Mouse (Mus musculus) midbrain, postnatal 0 days (tissue): ENCODE data around the gene Sipa1l1. TPM values are rescaled to one million over a fixed set of nuclear protein-coding genes. Genes with fewer than 3 reads are reported as not detected.

Experiments
- ATAC-seq: fragments of 200-750 bp; cut with Nextera tagmentation; 2 replicates; pipeline ENCODE4 v1.8.0; 2017; ENCODE audit warnings: moderate number of reproducible peaks, mild to moderate bottlenecking, moderate TSS enrichment, moderate library complexity; ENCODE audit not compliant: low FRiP score
- DNase-seq: peaks from one replicate; pipeline ENCODE4 v3.0.0-alpha.2; 2015; ENCODE audit warnings: low spot score
- H3K27ac ChIP-seq: fragments of 300-500 bp; sonication (generic); 2 replicates; pipeline ENCODE4 v1.5.1; 2014; ENCODE audit warnings: low read depth, mild to moderate bottlenecking, low read length, mixed read lengths
- H3K27me3 ChIP-seq: fragments of 300-500 bp; sonication (generic); 2 replicates; pipeline ENCODE4 v1.6.1; 2014; ENCODE audit warnings: low read length, control low read depth, mixed read lengths; ENCODE audit not compliant: insufficient read depth
- H3K36me3 ChIP-seq: fragments of 300-500 bp; sonication (generic); 2 replicates; pipeline ENCODE4 v1.6.1; 2014; ENCODE audit warnings: low read length, control low read depth, mixed read lengths; ENCODE audit not compliant: insufficient read depth
- H3K4me1 ChIP-seq: fragments of 300-500 bp; sonication (generic); 2 replicates; pipeline ENCODE4 v1.6.1; 2014; ENCODE audit warnings: mild to moderate bottlenecking, control low read depth, antibody characterized with exemption, low read length, mixed read lengths; ENCODE audit not compliant: insufficient read depth
- H3K4me2 ChIP-seq: fragments of 300-500 bp; sonication (generic); 2 replicates; pipeline ENCODE4 v1.6.1; 2014; ENCODE audit warnings: low read depth, mild to moderate bottlenecking, low read length, mixed read lengths; ENCODE audit not compliant: poor library complexity, severe bottlenecking
- H3K4me3 ChIP-seq: fragments of 300-500 bp; sonication (generic); 2 replicates; pipeline ENCODE4 v1.5.1; 2014; ENCODE audit warnings: low read depth, mild to moderate bottlenecking, low read length, moderate library complexity
- H3K9ac ChIP-seq: fragments of 300-500 bp; sonication (generic); replicated peaks from 2 replicates; pipeline ENCODE4 v1.6.1; 2014; ENCODE audit warnings: mild to moderate bottlenecking, low read length, moderate library complexity, mixed read lengths; ENCODE audit not compliant: poor library complexity, severe bottlenecking
- H3K9me3 ChIP-seq: fragments of 300-500 bp; sonication (generic); 2 replicates; pipeline ENCODE4 v1.6.1; 2016; ENCODE audit warnings: low read length, control low read depth
- CTCF ChIP-seq: IDR thresholded peaks from 2 replicates; pipeline ENCODE4 v1.5.1; 2016; ENCODE audit warnings: antibody characterized with exemption, mild to moderate bottlenecking
- WGBS: fragments of 180-500 bp; shearing (Covaris S2); extraction: QIAGEN DNeasy Blood & Tissue Kit; methylation state at CpG from one replicate; pipeline ENCODE4 v1.1.7; 2014; 5-methylcytosine and 5-hydroxymethylcytosine counted together
- polyA plus RNA-seq: library from polyadenylated mRNA; unstranded; fragments of >200 nt; fragmentation: Nextera tagmentation; extraction: Ambion mirVana; gene quantifications from 2 replicates; pipeline ENCODE4 v1.2.1, GENCODE M21; 2015
- total RNA-seq: library from RNA; depleted of rRNA; stranded (reverse); fragments of >200 nt; gene quantifications from 2 replicates; pipeline ENCODE4 v1.2.3, GENCODE M21; 2014

Sipa1l1 gene
- total and polyA plus RNA-seq, 2 experiments from 2014 or later: 7.1 to 22.2 TPM

DNA sequence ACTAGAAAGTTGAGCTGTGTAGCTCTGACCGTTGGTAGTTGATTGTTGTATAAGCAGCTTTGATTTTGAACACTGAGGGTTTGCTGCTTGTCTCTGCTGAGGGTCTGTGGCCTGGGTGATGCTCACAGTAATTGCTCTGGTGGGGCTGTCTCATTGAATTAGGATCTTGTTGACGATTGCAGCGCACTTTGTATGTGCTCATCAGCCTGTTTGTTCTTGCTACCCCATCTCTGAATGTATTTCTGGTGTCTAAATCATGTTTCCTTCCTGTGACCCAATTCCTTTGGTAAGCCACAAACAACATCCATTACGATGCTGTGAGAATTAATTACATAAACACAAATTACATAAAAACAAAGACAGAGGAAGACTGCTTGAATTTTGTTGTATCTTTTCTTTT, 39.5 kb downstream of the Sipa1l1 start:
- DNase-seq: no peak
- Histone ChIP-seq H3K9ac (no peak overlapping the region), H3K9me3 (no peaks in the 10 kb centered on the region), H3K4me2 (no peak overlapping the region), H3K27ac (no peak overlapping the region), H3K4me1 (no peaks in the 10 kb centered on the region), H3K4me3 (no peak overlapping the region), H3K27me3 (no peaks in the 10 kb centered on the region), H3K36me3 (no peaks in the 10 kb centered on the region)
- no peak for ATAC-seq
- 87% methylated on average over 4 of the region's 4 CpGs for WGBS
- TF ChIP-seq CTCF: no peak

DNA sequence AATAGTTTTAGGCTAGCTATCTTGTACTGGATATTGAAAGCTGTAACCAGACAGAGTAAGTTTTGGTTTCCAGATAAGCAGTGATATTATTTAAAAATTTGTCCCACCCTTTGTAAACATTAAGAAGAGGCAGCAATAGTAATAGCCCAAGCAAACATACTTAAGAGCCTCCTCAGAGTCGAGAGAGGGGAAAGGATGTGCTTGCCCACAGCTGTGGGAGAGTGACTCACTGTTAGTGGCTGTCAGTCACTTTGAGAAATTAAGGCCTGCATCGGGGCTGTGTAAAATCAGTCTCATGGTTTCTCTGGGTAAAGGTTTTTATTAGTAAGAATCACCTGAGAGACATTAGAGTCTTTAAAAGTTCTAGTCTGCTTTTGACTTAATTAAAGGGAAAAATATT, 40.6 kb downstream of the Sipa1l1 start:
- Histone ChIP-seq H3K9ac (no peak overlapping the region), H3K36me3 (no peaks in the 10 kb centered on the region), H3K9me3 (no peaks in the 10 kb centered on the region), H3K27me3 (no peaks in the 10 kb centered on the region), H3K4me1 (no peaks in the 10 kb centered on the region), H3K4me2 (no peak overlapping the region), H3K27ac (no peak overlapping the region), H3K4me3 (no peak overlapping the region)
- TF ChIP-seq CTCF: no peak
- ATAC-seq (no peak), DNase-seq (no peak)
- 85% methylated on average over 2 of the region's 2 CpGs for WGBS

DNA sequence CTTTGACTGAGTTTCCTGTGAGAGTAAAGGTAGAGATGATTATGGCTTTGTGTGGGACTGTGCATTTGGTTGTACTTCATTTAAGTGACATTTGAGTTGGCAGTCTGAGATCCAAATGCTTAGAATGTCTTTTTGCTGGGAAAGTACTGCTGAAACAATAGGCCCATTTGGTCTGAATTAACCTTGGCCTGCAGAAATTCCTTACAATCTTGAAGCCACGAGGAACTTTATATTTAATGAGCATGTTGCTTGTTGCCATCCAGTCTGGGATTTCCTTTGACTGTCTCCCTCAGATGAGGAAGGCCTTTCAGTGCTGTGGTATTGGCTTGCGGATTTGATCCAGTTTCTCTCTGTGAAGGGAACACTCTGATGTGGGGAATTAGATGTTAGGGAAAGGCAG, 43.9 kb downstream of the Sipa1l1 start:
- Histone ChIP-seq H3K4me3 (no peak overlapping the region), H3K27ac (no peak overlapping the region), H3K4me1 (no peaks in the 10 kb centered on the region), H3K27me3 (no peaks in the 10 kb centered on the region), H3K9ac (no peak overlapping the region), H3K36me3 (no peaks in the 10 kb centered on the region), H3K9me3 (no peaks in the 10 kb centered on the region), H3K4me2 (no peak overlapping the region)
- TF ChIP-seq CTCF: no peak
- no peak for ATAC-seq
- DNase-seq: no peak
- 74% methylated on average over 2 of the region's 2 CpGs for WGBS

DNA sequence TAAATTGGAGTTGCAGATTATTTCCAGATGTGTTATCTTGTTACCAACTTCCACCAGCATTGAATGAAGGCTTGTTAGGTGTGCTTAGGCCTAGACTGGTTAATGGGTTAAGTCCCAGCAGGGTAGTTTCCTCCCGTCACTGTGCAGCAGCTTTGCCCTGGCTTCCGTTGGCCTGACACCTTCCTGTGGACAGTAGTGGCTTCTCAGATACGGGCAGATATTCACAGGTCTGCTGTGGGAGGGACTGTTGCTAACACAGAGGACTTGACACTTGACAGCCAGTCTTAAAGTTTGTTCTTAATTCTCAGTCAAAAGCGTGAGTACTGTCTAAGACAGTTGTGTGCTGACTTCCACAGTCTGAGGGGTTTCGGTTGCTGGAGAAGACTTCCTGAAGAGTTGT, 45.8 kb downstream of the Sipa1l1 start:
- Histone ChIP-seq H3K27ac (no peak overlapping the region), H3K9me3 (no peaks in the 10 kb centered on the region), H3K4me3 (no peak overlapping the region), H3K4me1 (no peaks in the 10 kb centered on the region), H3K27me3 (no peaks in the 10 kb centered on the region), H3K4me2 (no peak overlapping the region), H3K36me3 (no peaks in the 10 kb centered on the region), H3K9ac (no peak overlapping the region)
- no peak for TF ChIP-seq CTCF
- no peak for DNase-seq
- WGBS: 78% methylated on average over 5 of the region's 5 CpGs
- ATAC-seq: no peak

DNA sequence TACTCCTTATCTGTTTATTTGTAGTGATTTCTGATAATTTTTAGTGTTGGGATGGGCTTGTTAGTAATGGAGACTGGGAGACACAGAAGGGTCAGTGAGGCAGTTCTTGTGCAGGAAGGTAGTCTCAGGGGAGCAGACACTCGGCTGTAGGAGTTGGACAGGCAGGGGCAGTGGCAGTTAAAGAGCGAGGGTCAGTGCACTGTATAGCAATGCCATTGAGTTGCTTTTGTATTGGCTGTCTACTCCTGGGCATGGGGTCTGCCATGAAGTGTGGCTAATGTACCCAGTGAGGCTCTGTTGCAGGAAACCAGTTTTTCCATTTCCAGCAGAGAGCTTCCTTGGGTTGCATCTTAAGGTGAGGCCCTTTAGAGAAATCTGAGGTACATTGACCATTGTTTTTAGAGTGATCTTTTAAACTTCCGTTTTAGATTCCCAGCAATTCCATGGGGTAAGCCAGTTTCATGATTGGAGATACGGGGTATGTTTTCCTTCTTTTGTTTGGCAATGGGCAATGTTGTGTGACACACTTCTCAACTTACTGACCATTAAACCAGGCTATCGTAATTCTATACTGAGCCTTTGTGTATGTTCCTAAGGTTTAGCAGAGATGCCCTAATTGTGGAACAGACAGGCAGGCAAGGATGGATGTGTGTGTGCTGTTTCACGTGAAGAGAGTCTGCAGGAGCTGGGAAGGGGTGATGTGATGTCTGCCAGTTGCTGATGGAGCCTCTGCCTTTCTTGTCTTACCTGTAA, 47.9 kb downstream of the Sipa1l1 start:
- H3K4me3 ChIP-seq: no peak overlapping the region
- ATAC-seq (no peak), DNase-seq (no peak)
- H3K4me1 ChIP-seq: no peaks in the 10 kb centered on the region
- H3K4me2 ChIP-seq: no peak overlapping the region
- H3K36me3 ChIP-seq: no peaks in the 10 kb centered on the region
- WGBS: 88% methylated on average over 6 of the region's 6 CpGs
- H3K27me3 ChIP-seq: no peaks in the 10 kb centered on the region
- H3K27ac ChIP-seq: no peak overlapping the region
- H3K9me3 ChIP-seq: no peaks in the 10 kb centered on the region
- H3K9ac ChIP-seq: no peak overlapping the region
- TF ChIP-seq CTCF: no peak

DNA sequence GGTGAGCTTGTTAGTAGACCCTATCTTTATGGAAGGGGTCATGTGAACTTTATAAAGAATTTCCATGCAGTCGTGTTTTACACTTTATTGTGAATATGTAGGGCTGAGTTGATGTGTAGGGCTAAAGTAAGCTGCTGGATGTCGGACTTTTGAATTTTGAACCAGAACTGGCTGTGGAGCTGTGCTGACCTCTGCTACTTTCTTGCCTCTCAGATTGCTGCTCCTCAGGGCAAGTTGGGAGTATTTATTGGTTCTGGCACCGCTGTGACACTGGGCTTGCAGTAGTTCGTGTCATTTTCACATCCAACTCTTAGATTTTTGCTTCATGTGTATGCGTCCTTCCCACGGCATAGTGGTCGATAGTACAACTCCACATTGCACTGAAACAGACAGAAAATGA, 49.1 kb downstream of the Sipa1l1 start:
- Histone ChIP-seq H3K9me3 (no peaks in the 10 kb centered on the region), H3K9ac (no peak overlapping the region), H3K27ac (no peak overlapping the region), H3K36me3 (no peaks in the 10 kb centered on the region), H3K27me3 (no peaks in the 10 kb centered on the region), H3K4me2 (no peak overlapping the region), H3K4me1 (no peaks in the 10 kb centered on the region), H3K4me3 (no peak overlapping the region)
- ATAC-seq (no peak), DNase-seq (no peak)
- no peak for TF ChIP-seq CTCF
- 93% methylated on average over 7 of the region's 7 CpGs for WGBS
